Comparison of ENCODE assay signal across 18 mouse cellular contexts in genomic region chr12:25978335-25978734, GRCm38 (mm10).
"Had no signal": no experiment of that assay in that cellular context is flagged by ENCODE, and none has a peak within 500 bp of the region (broad histone marks: within the 10 kb centered on the region; RNA-seq: fewer than 3 reads in every experiment).

No protein-coding gene starts in this region.

- H3K9ac ChIP-seq: liver, embryonic 13.5 days; midbrain, embryonic 13.5 days; neural tube, embryonic 13.5 days; stomach, embryonic 15.5 days had no signal

- H3K27me3 ChIP-seq: liver, embryonic 13.5 days; midbrain, embryonic 13.5 days; neural tube, embryonic 13.5 days; stomach, embryonic 15.5 days had no signal

- H3K9me3 ChIP-seq: liver, embryonic 13.5 days; midbrain, embryonic 13.5 days; neural tube, embryonic 13.5 days; stomach, embryonic 15.5 days had no signal

- H3K4me3 ChIP-seq: layer of hippocampus, adult 2 months; liver, embryonic 13.5 days; midbrain, embryonic 13.5 days; myocyte; neural tube, embryonic 13.5 days; stomach, embryonic 15.5 days had no signal

- DNase-seq: kidney, adult 2 months; kidney, postnatal 25 days; layer of hippocampus, adult 9-11 months; liver, embryonic 13.5 days; lung, adult 2 months; lung, postnatal 14 days; retina, postnatal 1 day; right cerebral cortex, postnatal 25 days; spleen, adult 18-20 months; thymus, postnatal 25 days had no signal

- H3K36me3 ChIP-seq: liver, embryonic 13.5 days; midbrain, embryonic 13.5 days; neural tube, embryonic 13.5 days; stomach, embryonic 15.5 days had no signal

- H3K4me2 ChIP-seq: liver, embryonic 13.5 days; midbrain, embryonic 13.5 days; neural tube, embryonic 13.5 days; stomach, embryonic 15.5 days had no signal

- H3K4me1 ChIP-seq: liver, embryonic 13.5 days; midbrain, embryonic 13.5 days; neural tube, embryonic 13.5 days; stomach, embryonic 15.5 days had no signal

- ATAC-seq: midbrain, embryonic 13.5 days; midbrain, embryonic 16.5 days had no signal

- H3K27ac ChIP-seq: kidney, postnatal 0 days; layer of hippocampus, adult 2 months; liver, embryonic 13.5 days; macrophage; midbrain, embryonic 13.5 days; neural tube, embryonic 13.5 days; stomach, embryonic 15.5 days had no signal
